Mouse (Mus musculus): ENCODE data around the gene Rbm28. TPM values are rescaled to one million over a fixed set of nuclear protein-coding genes. Genes with fewer than 3 reads are reported as not detected.

Gene Rbm28
- 15.2 and 19.5 TPM in 2 replicates for polyA plus RNA-seq (2015; fragmentation: Nextera tagmentation; extraction: Ambion mirVana)

GRCm38 (mm10) chr6:29164314-29165244 lies at the start of gene Rbm28:
Gene Rbm28 (minus strand): TSS chr6:29165006.
- peak within 1 kb of the TSS; percentile 80 for H3K4me3 ChIP-seq (replicated peaks)
- peak within 1 kb of the TSS; percentile 79 for H3K4me2 ChIP-seq
- DNase-seq (peak; percentile 79), ATAC-seq (ENCODE audit: low read depth) (peak; percentile 86)
- peak within 1 kb of the TSS; percentile 40; the same call in 1 of the 2 replicates for H3K27ac ChIP-seq
- H3K36me3 ChIP-seq: peaks cover 11% of the 10 kb centered on the region
- 7% methylated on average over 42 of the region's 42 CpGs for WGBS (ENCODE audit: insufficient replicate concordance)
- H3K9ac ChIP-seq: peak within 1 kb of the TSS; percentile 79
- H3K9me3 ChIP-seq (replicated peaks): no peaks in the 10 kb centered on the region
- peaks cover 42% of the 10 kb centered on the region for H3K27me3 ChIP-seq
- peaks cover 20% of the 10 kb centered on the region for H3K4me1 ChIP-seq (replicated peaks)

- H3K27me3 ChIP-seq: peaks cover 60% of the 10 kb centered on the region
- H3K4me1 ChIP-seq (replicated peaks): peaks cover 45% of the 10 kb centered on the region
- no peak overlapping the region for H3K4me3 ChIP-seq (replicated peaks)
- no peak overlapping the region for H3K27ac ChIP-seq
- H3K4me2 ChIP-seq: no peak overlapping the region
- H3K9me3 ChIP-seq (replicated peaks): no peaks in the 10 kb centered on the region
- ATAC-seq (ENCODE audit: low read depth) (no peak), DNase-seq (no peak)
- H3K36me3 ChIP-seq: no peaks in the 10 kb centered on the region
- 12% methylated on average over 1 of the region's 1 CpGs for WGBS (ENCODE audit: insufficient replicate concordance)
- no peak overlapping the region for H3K9ac ChIP-seq
Measured at GRCm38 (mm10) chr6:29214245-29214644, 49.4 kb upstream of the Rbm28 start.

GRCm38 (mm10) chr6:29213436-29213835 lies 48.6 kb upstream of the Rbm28 start:
- H3K4me2 ChIP-seq: no peak overlapping the region
- no peak overlapping the region for H3K27ac ChIP-seq
- DNase-seq (no peak), ATAC-seq (ENCODE audit: low read depth) (no peak)
- H3K36me3 ChIP-seq: no peaks in the 10 kb centered on the region
- no peaks in the 10 kb centered on the region for H3K9me3 ChIP-seq (replicated peaks)
- no peak overlapping the region for H3K4me3 ChIP-seq (replicated peaks)
- 56% methylated on average over 5 of the region's 5 CpGs for WGBS (ENCODE audit: insufficient replicate concordance)
- H3K4me1 ChIP-seq (replicated peaks): peaks cover 45% of the 10 kb centered on the region
- H3K9ac ChIP-seq: no peak overlapping the region
- H3K27me3 ChIP-seq: peaks cover 60% of the 10 kb centered on the region

- H3K4me1 ChIP-seq (replicated peaks): peaks cover 45% of the 10 kb centered on the region
- peak overlapping the region; percentile 92 for H3K4me2 ChIP-seq
- no peaks in the 10 kb centered on the region for H3K9me3 ChIP-seq (replicated peaks)
- ATAC-seq (ENCODE audit: low read depth): peak; percentile 68
- H3K36me3 ChIP-seq: peaks cover under 1% of the 10 kb centered on the region; the same call in 1 of the 2 replicates
- DNase-seq: peak; percentile 66
- H3K27me3 ChIP-seq: peaks cover 60% of the 10 kb centered on the region
- no peak overlapping the region for H3K27ac ChIP-seq
- peak overlapping the region; percentile 64 for H3K4me3 ChIP-seq (replicated peaks)
- peak overlapping the region; percentile 71 for H3K9ac ChIP-seq
- under 1% methylated on average over 66 of the region's 66 CpGs for WGBS (ENCODE audit: insufficient replicate concordance)
Measured at GRCm38 (mm10) chr6:29211806-29212492, 47.1 kb upstream of the Rbm28 start.

GRCm38 (mm10) chr6:29211146-29211545 lies 46.3 kb upstream of the Rbm28 start:
- peaks cover 41% of the 10 kb centered on the region for H3K4me1 ChIP-seq (replicated peaks)
- H3K4me3 ChIP-seq (replicated peaks): peak overlapping the region; percentile 64; the same call in 1 of the 2 replicates
- H3K9me3 ChIP-seq (replicated peaks): no peaks in the 10 kb centered on the region
- peaks cover 54% of the 10 kb centered on the region for H3K27me3 ChIP-seq
- WGBS (ENCODE audit: insufficient replicate concordance): 15% methylated on average over 7 of the region's 7 CpGs
- DNase-seq (no peak), ATAC-seq (ENCODE audit: low read depth) (no peak)
- H3K4me2 ChIP-seq: peak overlapping the region; percentile 92
- no peak overlapping the region for H3K27ac ChIP-seq
- H3K36me3 ChIP-seq: peaks cover 4% of the 10 kb centered on the region; the same call in 1 of the 2 replicates
- H3K9ac ChIP-seq: peak overlapping the region; percentile 71

- no peak for DNase-seq
- WGBS (ENCODE audit: insufficient replicate concordance): 57% methylated on average over 9 of the region's 9 CpGs
- Histone ChIP-seq H3K4me3 (replicated peaks) (no peak overlapping the region), H3K9ac (no peak overlapping the region), H3K27ac (no peak overlapping the region), H3K27me3 (peaks cover 46% of the 10 kb centered on the region), H3K9me3 (replicated peaks) (no peaks in the 10 kb centered on the region), H3K4me2 (no peak overlapping the region), H3K36me3 (peaks cover 7% of the 10 kb centered on the region; the same call in 1 of the 2 replicates), H3K4me1 (replicated peaks) (peaks cover 33% of the 10 kb centered on the region)
- no peak for ATAC-seq (ENCODE audit: low read depth)
Measured at GRCm38 (mm10) chr6:29210231-29210936, 45.6 kb upstream of the Rbm28 start.

GRCm38 (mm10) chr6:29208178-29208577 lies 43.4 kb upstream of the Rbm28 start:
- Histone ChIP-seq H3K9me3 (replicated peaks) (no peaks in the 10 kb centered on the region), H3K27me3 (peaks cover 24% of the 10 kb centered on the region), H3K4me2 (no peak overlapping the region), H3K9ac (no peak overlapping the region), H3K4me1 (replicated peaks) (peaks cover 20% of the 10 kb centered on the region), H3K27ac (no peak overlapping the region), H3K36me3 (peaks cover 7% of the 10 kb centered on the region; the same call in 1 of the 2 replicates), H3K4me3 (replicated peaks) (no peak overlapping the region)
- DNase-seq (no peak), ATAC-seq (ENCODE audit: low read depth) (no peak)
- WGBS (ENCODE audit: insufficient replicate concordance): 46% methylated on average over 5 of the region's 5 CpGs

- Histone ChIP-seq H3K9ac (no peak overlapping the region), H3K36me3 (peaks cover 7% of the 10 kb centered on the region; the same call in 1 of the 2 replicates), H3K4me3 (replicated peaks) (no peak overlapping the region), H3K27ac (no peak overlapping the region), H3K4me2 (no peak overlapping the region), H3K4me1 (replicated peaks) (peaks cover 15% of the 10 kb centered on the region), H3K9me3 (replicated peaks) (no peaks in the 10 kb centered on the region), H3K27me3 (peaks cover 15% of the 10 kb centered on the region)
- DNase-seq: no peak
- 64% methylated on average over 5 of the region's 5 CpGs for WGBS (ENCODE audit: insufficient replicate concordance)
- ATAC-seq (ENCODE audit: low read depth): no peak
Measured at GRCm38 (mm10) chr6:29207017-29207416, 42.2 kb upstream of the Rbm28 start.

GRCm38 (mm10) chr6:29206006-29206405 lies 41.2 kb upstream of the Rbm28 start:
- Histone ChIP-seq H3K9ac (no peak overlapping the region), H3K4me3 (replicated peaks) (no peak overlapping the region), H3K9me3 (replicated peaks) (no peaks in the 10 kb centered on the region), H3K4me1 (replicated peaks) (peaks cover 6% of the 10 kb centered on the region), H3K4me2 (no peak overlapping the region), H3K27ac (no peak overlapping the region), H3K27me3 (peaks cover 5% of the 10 kb centered on the region; the same call in 1 of the 2 replicates), H3K36me3 (peaks cover 7% of the 10 kb centered on the region; the same call in 1 of the 2 replicates)
- DNase-seq: no peak
- 77% methylated on average over 10 of the region's 10 CpGs for WGBS (ENCODE audit: insufficient replicate concordance)
- ATAC-seq (ENCODE audit: low read depth): no peak

- Histone ChIP-seq H3K27me3 (no peaks in the 10 kb centered on the region; the same call in 1 of the 2 replicates), H3K4me1 (replicated peaks) (0 out of 2 replicates have a peak, but pooled peaks cover 3% of the 10 kb centered on the region), H3K4me3 (replicated peaks) (no peak overlapping the region), H3K9ac (no peak overlapping the region), H3K27ac (no peak overlapping the region), H3K4me2 (no peak overlapping the region), H3K9me3 (replicated peaks) (no peaks in the 10 kb centered on the region), H3K36me3 (peaks cover 7% of the 10 kb centered on the region; the same call in 1 of the 2 replicates)
- DNase-seq (no peak), ATAC-seq (ENCODE audit: low read depth) (no peak)
- 45% methylated on average over 15 of the region's 15 CpGs for WGBS (ENCODE audit: insufficient replicate concordance)
Measured at GRCm38 (mm10) chr6:29204932-29205614, 40.3 kb upstream of the Rbm28 start.
